Mouse (Mus musculus): ENCODE data around the gene Hmga1b.
"Not testable (repeated sequence)": the region's sequence is repeated elsewhere in the genome, so short reads cannot be mapped to it uniquely, and the experiment has no call there.

Hmga1b gene

GRCm38 (mm10) chr11:120731858-120732680, 30.5 kb upstream of the Hmga1b start, which contains the start of gene Cbr2:
Cbr2 (minus strand) TSS chr11:120732114.
- DNase-seq (ENCODE audit: low spot score in 2 of 2), result no peak

- no peak for DNase-seq (ENCODE audit: low spot score in 2 of 2)
These were observed 29.1 kb upstream of the Hmga1b start for GRCm38 (mm10) chr11:120733521-120733920.

- no peak for DNase-seq (ENCODE audit: low spot score in 2 of 2)
These were observed 26.2 kb upstream of the Hmga1b start for GRCm38 (mm10) chr11:120736424-120736823.

- DNase-seq (ENCODE audit: low spot score in 2 of 2), result no peak
These were observed 21.6 kb upstream of the Hmga1b start for GRCm38 (mm10) chr11:120740981-120741380.

GRCm38 (mm10) chr11:120744121-120744701, 18.4 kb upstream of the Hmga1b start:
- DNase-seq (ENCODE audit: low spot score in 2 of 2), result no peak

- DNase-seq (ENCODE audit: low spot score in 2 of 2), result no peak
These were observed 14.6 kb upstream of the Hmga1b start for GRCm38 (mm10) chr11:120747974-120748373.

GRCm38 (mm10) chr11:120749430-120749829, 13.2 kb upstream of the Hmga1b start:
- no peak for DNase-seq (ENCODE audit: low spot score in 2 of 2)

GRCm38 (mm10) chr11:120751606-120752005, 11.0 kb upstream of the Hmga1b start:
- no peak for DNase-seq (ENCODE audit: low spot score in 2 of 2)

- DNase-seq (ENCODE audit: low spot score in 2 of 2), result no peak
These were observed 2.4 kb upstream of the Hmga1b start for GRCm38 (mm10) chr11:120760236-120760635.

- DNase-seq (ENCODE audit: low spot score in 2 of 2), result no peak
These were observed 553 bp upstream of the Hmga1b start for GRCm38 (mm10) chr11:120761811-120762671.

- DNase-seq (ENCODE audit: low spot score in 2 of 2), result not testable (repeated sequence)
These were observed 766 bp downstream of the Hmga1b start for GRCm38 (mm10) chr11:120763121-120763999.

GRCm38 (mm10) chr11:120767023-120767422, 4.4 kb downstream of the Hmga1b start:
- DNase-seq (ENCODE audit: low spot score in 2 of 2), result not testable (repeated sequence)

GRCm38 (mm10) chr11:120768206-120768605, 5.6 kb downstream of the Hmga1b start:
- DNase-seq (ENCODE audit: low spot score in 2 of 2), result no peak

GRCm38 (mm10) chr11:120772749-120773148, 10.2 kb downstream of the Hmga1b start:
- DNase-seq (ENCODE audit: low spot score in 2 of 2), result no peak

- DNase-seq (ENCODE audit: low spot score in 2 of 2), result no peak
These were observed 11.0 kb downstream of the Hmga1b start for GRCm38 (mm10) chr11:120773463-120774190.

- peak; percentile 78 to 91 for DNase-seq (ENCODE audit: low spot score in 2 of 2)
These were observed 13.3 kb downstream of the Hmga1b start for GRCm38 (mm10) chr11:120775774-120776469.

- no peak for DNase-seq (ENCODE audit: low spot score in 2 of 2)
These were observed 14.5 kb downstream of the Hmga1b start for GRCm38 (mm10) chr11:120777123-120777522.

- no peak for DNase-seq (ENCODE audit: low spot score in 2 of 2)
These were observed 17.3 kb downstream of the Hmga1b start for GRCm38 (mm10) chr11:120779876-120780275.

GRCm38 (mm10) chr11:120781361-120781760, 18.8 kb downstream of the Hmga1b start:
- DNase-seq (ENCODE audit: low spot score in 2 of 2), result not testable (repeated sequence)
